Mouse (Mus musculus): Measurements from ENCODE around the gene Shisa8.

- no peak for TF ChIP-seq CTCF (IDR thresholded peaks at IDR 0.05; ENCODE audit: control insufficient read depth, insufficient read depth, low read length)
- TF ChIP-seq POLR2A (IDR thresholded peaks at IDR 0.05; ENCODE audit: borderline replicate concordance, control insufficient read depth, low read depth, low read length) = no peak
Observed at GRCm38 (mm10) chr15:82202086-82202485, 10.5 kb downstream of the Shisa8 start.
